Mouse (Mus musculus) kidney, adult 2 months (tissue): ENCODE data around the gene Rragd.

Experiments used
- CTCF ChIP-seq: fragments of 200-500 bp; conservative IDR thresholded peaks from 2 replicates; pipeline ENCODE4 v1.5.1; 2011; ENCODE audit warnings: low read depth, mild to moderate bottlenecking, control low read depth, low read length, moderate library complexity, mixed read lengths; ENCODE audit not compliant: insufficient read depth, insufficient read length
- POLR2A ChIP-seq: fragments of 200-500 bp; IDR thresholded peaks from one replicate; pipeline ENCODE4 v1.6.1; 2011; ENCODE audit warnings: low read depth, low read length, control low read depth

- no peak for TF ChIP-seq CTCF
- no peak for TF ChIP-seq POLR2A
Observed at GRCm38 (mm10) chr4:33024420-33024819, 41.6 kb downstream of the Rragd start.
